ENCODE assay signal across 29 mouse cellular contexts in the genomic region with DNA sequence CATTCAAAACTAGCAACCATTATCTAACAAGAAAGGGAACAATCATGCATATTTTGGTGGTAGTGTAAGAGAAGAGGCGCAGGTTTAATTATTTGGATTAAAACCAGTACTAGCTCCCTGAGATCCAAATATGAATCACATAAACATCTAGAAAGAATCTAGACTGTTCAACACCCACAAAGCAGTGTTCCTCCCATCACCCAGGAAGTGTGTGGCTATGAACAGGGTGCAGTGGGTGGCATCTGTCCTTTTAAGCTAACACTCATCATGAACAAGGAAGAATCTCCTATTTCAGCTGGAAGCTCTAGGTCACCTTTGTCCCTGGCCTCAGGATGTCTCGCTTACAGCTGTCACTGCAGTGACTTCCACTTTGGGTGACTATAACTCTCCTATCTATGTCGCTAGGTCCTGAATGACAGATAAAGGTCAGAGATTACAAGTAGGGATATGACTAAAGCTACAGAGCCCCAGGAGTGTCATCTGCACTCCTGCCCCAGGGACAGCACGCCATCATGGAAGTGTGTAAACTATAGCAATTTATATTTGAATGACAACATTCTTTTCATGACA. TPM values are rescaled to one million over a fixed set of nuclear protein-coding genes. Genes with fewer than 3 reads are reported as not detected.
DNase-seq lines count a peak whose midpoint lies in the region; ATAC-seq and TF ChIP-seq lines count a peak whose summit lies in the region.
"Had no signal": no experiment of that assay in that cellular context is flagged by ENCODE, and none has a peak within 500 bp of the region (broad histone marks: within the 10 kb centered on the region; RNA-seq: fewer than 3 reads in every experiment).

No protein-coding gene starts in this region.

- H3K9ac ChIP-seq in midbrain, embryonic 11.5 days (ENCODE audit: low read length), result no peak overlapping the region
- H3K9ac ChIP-seq: embryonic facial prominence, embryonic 13.5 days; forebrain, embryonic 12.5 days; forebrain, embryonic 15.5 days; heart, embryonic 15.5 days; hindbrain, embryonic 13.5 days; intestine, embryonic 15.5 days had no signal

- peaks cover 17% of the 10 kb centered on the region; the same call in 1 of the 2 replicates for H3K36me3 ChIP-seq in midbrain, embryonic 11.5 days (ENCODE audit: control insufficient read depth, insufficient read depth, low read length)
- peaks cover 85% of the 10 kb centered on the region for H3K36me3 ChIP-seq in midbrain, embryonic 10.5 days
- H3K36me3 ChIP-seq: G1E; intestine, embryonic 15.5 days had no signal

- no peak overlapping the region for H3K4me2 ChIP-seq in midbrain, embryonic 11.5 days
- H3K4me2 ChIP-seq: embryonic facial prominence, embryonic 13.5 days; forebrain, embryonic 12.5 days; forebrain, embryonic 15.5 days; heart, embryonic 11.5 days; heart, embryonic 15.5 days; hindbrain, embryonic 13.5 days; intestine, embryonic 15.5 days had no signal

- DNase-seq in adrenal gland, adult 8-10 months, result peak; percentile 21
- no peak for DNase-seq in adrenal gland, postnatal 4 days (ENCODE audit: low spot score in 2 of 2)
- DNase-seq in gastrocnemius, adult 2 months, result no peak
- DNase-seq in gastrocnemius, postnatal 14 days, result no peak
- DNase-seq in midbrain, embryonic 11.5 days (ENCODE audit: low spot score, missing footprints), result peak; percentile 45
- DNase-seq in midbrain, embryonic 10.5 days (ENCODE audit: low spot score), result no peak
- DNase-seq in cerebellum, postnatal 36 days, result no peak
- DNase-seq: B cell, adult 2 months; cerebellum, adult 11 months; cerebellum, adult 2 months; cerebellum, adult 9-11 months; embryo, embryonic 11 days; gastrocnemius, postnatal 36 days; heart, postnatal 10 days; kidney, adult 11 months had no signal

- H3K27me3 ChIP-seq in midbrain, embryonic 11.5 days (ENCODE audit: control insufficient read depth, insufficient read depth, low read length), result no peaks in the 10 kb centered on the region
- H3K27me3 ChIP-seq in midbrain, embryonic 10.5 days (ENCODE audit: low read depth, poor library complexity, severe bottlenecking), result no peaks in the 10 kb centered on the region
- H3K27me3 ChIP-seq: CH12.LX; embryonic facial prominence, embryonic 13.5 days; forebrain, embryonic 12.5 days; forebrain, embryonic 15.5 days; heart, embryonic 15.5 days; hindbrain, embryonic 13.5 days; intestine, embryonic 15.5 days; Patski had no signal

- H3K9me3 ChIP-seq in midbrain, embryonic 11.5 days (ENCODE audit: control insufficient read depth, low read length), result no peaks in the 10 kb centered on the region; the same call in 1 of the 2 replicates
- peaks cover 6% of the 10 kb centered on the region; the same call in 1 of the 2 replicates for H3K9me3 ChIP-seq in midbrain, embryonic 10.5 days (replicated peaks)
- H3K9me3 ChIP-seq: embryonic facial prominence, embryonic 10.5 days; embryonic facial prominence, embryonic 13.5 days; forebrain, embryonic 12.5 days; forebrain, embryonic 15.5 days; G1E; heart, embryonic 15.5 days; hindbrain, embryonic 10.5 days; hindbrain, embryonic 13.5 days; intestine, embryonic 15.5 days had no signal

- intact Hi-C loops in gastrocnemius, adult 2 months (cut with DNase I), result no loop called here
- intact Hi-C loops in gastrocnemius, postnatal 14 days (cut with DNase I; ENCODE audit: low total_unique reads), result no loop called here

- TF ChIP-seq CTCF in gastrocnemius, adult 2 months (IDR thresholded peaks at IDR 0.05), result no peak

- peak overlapping the region; percentile 64 for H3K27ac ChIP-seq in gastrocnemius, adult 2 months
- no peak overlapping the region for H3K27ac ChIP-seq in midbrain, embryonic 11.5 days (ENCODE audit: low read depth, low read length)
- H3K27ac ChIP-seq in midbrain, embryonic 10.5 days (replicated peaks), result no peak overlapping the region
- H3K27ac ChIP-seq: embryonic facial prominence, embryonic 10.5 days; embryonic facial prominence, embryonic 13.5 days; forebrain, embryonic 12.5 days; forebrain, embryonic 15.5 days; heart, embryonic 15.5 days; hindbrain, embryonic 10.5 days; hindbrain, embryonic 13.5 days; intestine, embryonic 15.5 days had no signal

- no peak for ATAC-seq in midbrain, embryonic 11.5 days (ENCODE audit: low FRiP score)
- ATAC-seq: forebrain, embryonic 15.5 days; hindbrain, embryonic 16.5 days; intestine, embryonic 15.5 days; Patski had no signal

- H3K4me3 ChIP-seq in gastrocnemius, adult 2 months, result no peak overlapping the region
- H3K4me3 ChIP-seq in midbrain, embryonic 11.5 days (ENCODE audit: low read depth, low read length), result no peak overlapping the region
- H3K4me3 ChIP-seq in midbrain, embryonic 10.5 days, result no peak overlapping the region
- H3K4me3 ChIP-seq: embryonic facial prominence, embryonic 10.5 days; embryonic facial prominence, embryonic 13.5 days; erythroblast, embryonic 14.5 days; forebrain, embryonic 12.5 days; forebrain, embryonic 15.5 days; heart, embryonic 15.5 days; hindbrain, embryonic 10.5 days; hindbrain, embryonic 13.5 days; intestine, embryonic 15.5 days had no signal

- WGBS in midbrain, embryonic 11.5 days, result 89% methylated on average over 4 of the region's 4 CpGs
- 91% methylated on average over 4 of the region's 4 CpGs for WGBS in midbrain, embryonic 10.5 days

- H3K4me1 ChIP-seq in midbrain, embryonic 11.5 days (ENCODE audit: control insufficient read depth, insufficient read depth, low read length), result peaks cover 11% of the 10 kb centered on the region
- H3K4me1 ChIP-seq in midbrain, embryonic 10.5 days, result peaks cover 15% of the 10 kb centered on the region
- H3K4me1 ChIP-seq: intestine, embryonic 15.5 days had no signal

RNA-seq across cellular contexts. Expression of gene Jam3, which starts 10.9 kb away (rescaled TPM):
- 10 to 100 TPM; 40.4 to 55.7 (median 47.1) TPM for total RNA-seq in adrenal gland, adult 8-10 months (2022)
- total RNA-seq in adrenal gland, postnatal 4 days (2021), result 10 to 100 TPM; 42.3 to 42.7 TPM
- total RNA-seq in gastrocnemius, adult 2 months (2021), result 10 to 100 TPM in 1 of 2 experiments, 1 to 10 TPM in 1; 5.5 to 11.4 TPM
- 10 to 100 TPM; 19.2 to 21.2 TPM for total RNA-seq in gastrocnemius, postnatal 14 days (2021)
- 170 and 171 TPM in 2 replicates for polyA plus RNA-seq in midbrain, embryonic 11.5 days (2014; fragmentation: Nextera tagmentation; extraction: Ambion mirVana)
- 146 and 147 TPM in 2 replicates for polyA plus RNA-seq in midbrain, embryonic 10.5 days (2016; fragmentation: Nextera tagmentation; extraction: Ambion mirVana)
- total RNA-seq: G1E had no signal
- polyA plus RNA-seq: G1E had no signal

Comparison
In these comparisons a context has a peak if more than half of its experiments do, and no peak if none do; other contexts are left out.
1. DNase-seq: peak in adrenal gland, adult 8-10 months (single experiment) and midbrain, embryonic 11.5 days (single experiment); none in adrenal gland, postnatal 4 days (0 of 2), gastrocnemius, adult 2 months (single experiment), gastrocnemius, postnatal 14 days (single experiment), midbrain, embryonic 10.5 days (single experiment) and cerebellum, postnatal 36 days (0 of 2).